Mouse (Mus musculus) forebrain, embryonic 16.5 days (tissue): ENCODE measurements at regions not wholly inside any gene's neighbourhood (a gene's known extent, or its start where the extent isn't known, plus 50 kb on each side); places are given as distances from the start of the nearest gene placed in this dataset.

Experiments
- ATAC-seq: fragments of 200-750 bp; cut with Nextera tagmentation; 2 replicates; pipeline ENCODE4 v1.8.0; 2017; ENCODE audit warnings: mild to moderate bottlenecking, moderate library complexity
- H3K27ac ChIP-seq: fragments of 300-500 bp; sonication (generic); 2 replicates; pipeline ENCODE4 v1.5.1; 2014; ENCODE audit warnings: low read length, control low read depth
- H3K27me3 ChIP-seq: fragments of 300-500 bp; sonication (generic); replicated peaks from 2 replicates; pipeline ENCODE4 v1.6.1; 2014; ENCODE audit warnings: low read length; ENCODE audit not compliant: control insufficient read depth, insufficient read depth
- H3K36me3 ChIP-seq: fragments of 300-500 bp; sonication (generic); 2 replicates; pipeline ENCODE4 v1.6.1; 2014; ENCODE audit not compliant: control insufficient read depth, insufficient read depth
- H3K4me1 ChIP-seq: fragments of 300-500 bp; sonication (generic); replicated peaks from 2 replicates; pipeline ENCODE4 v1.6.1; 2014; ENCODE audit warnings: low read length; ENCODE audit not compliant: control insufficient read depth, insufficient read depth
- H3K4me2 ChIP-seq: fragments of 300-500 bp; sonication (generic); 2 replicates; pipeline ENCODE4 v1.6.1; 2014; ENCODE audit warnings: mild to moderate bottlenecking, low read length, control low read depth
- H3K4me3 ChIP-seq: fragments of 300-500 bp; sonication (generic); replicated peaks from 2 replicates; pipeline ENCODE4 v1.5.1; 2014; ENCODE audit warnings: mild to moderate bottlenecking, low read length, control low read depth
- H3K9ac ChIP-seq: fragments of 300-500 bp; sonication (generic); replicated peaks from 2 replicates; pipeline ENCODE4 v1.6.1; 2014; ENCODE audit warnings: low read depth, low read length, control low read depth
- H3K9me3 ChIP-seq: fragments of 300-500 bp; sonication (generic); 2 replicates; pipeline ENCODE4 v1.6.1; 2016; ENCODE audit warnings: low read length; ENCODE audit not compliant: control insufficient read depth
- WGBS: fragments of 180-500 bp; shearing (Covaris S2); extraction: QIAGEN DNeasy Blood & Tissue Kit; methylation state at CpG from one replicate; pipeline ENCODE4 v1.1.7; 2014; 5-methylcytosine and 5-hydroxymethylcytosine counted together

DNA sequence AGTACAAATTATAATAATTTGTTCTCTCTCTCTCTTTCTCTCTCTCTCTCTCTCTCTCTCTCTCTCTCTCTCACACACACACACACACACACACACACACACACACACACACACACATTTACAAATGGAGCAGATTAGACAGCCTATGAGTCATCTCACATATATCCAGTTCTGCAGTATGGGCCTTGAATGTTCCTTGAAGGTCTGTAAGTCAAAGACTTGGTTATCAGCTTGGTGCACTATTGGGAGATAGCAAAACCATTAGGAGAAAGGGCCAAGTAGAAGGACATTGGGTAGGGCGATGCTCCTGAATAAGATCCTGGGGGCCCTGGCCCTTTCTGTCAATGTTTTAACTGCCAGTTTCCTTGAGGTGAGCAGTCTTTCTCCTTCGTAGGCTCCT is 145.1 kb upstream of the Trib2 start:
- Histone ChIP-seq H3K27me3 (no peaks in the 10 kb centered on the region), H3K36me3 (no peaks in the 10 kb centered on the region), H3K4me1 (no peaks in the 10 kb centered on the region), H3K4me3 (no peak overlapping the region), H3K27ac (no peak overlapping the region), H3K4me2 (no peak overlapping the region), H3K9ac (no peak overlapping the region), H3K9me3 (no peaks in the 10 kb centered on the region)
- 82% methylated on average over 2 of the region's 2 CpGs for WGBS
- ATAC-seq, result no peak

DNA sequence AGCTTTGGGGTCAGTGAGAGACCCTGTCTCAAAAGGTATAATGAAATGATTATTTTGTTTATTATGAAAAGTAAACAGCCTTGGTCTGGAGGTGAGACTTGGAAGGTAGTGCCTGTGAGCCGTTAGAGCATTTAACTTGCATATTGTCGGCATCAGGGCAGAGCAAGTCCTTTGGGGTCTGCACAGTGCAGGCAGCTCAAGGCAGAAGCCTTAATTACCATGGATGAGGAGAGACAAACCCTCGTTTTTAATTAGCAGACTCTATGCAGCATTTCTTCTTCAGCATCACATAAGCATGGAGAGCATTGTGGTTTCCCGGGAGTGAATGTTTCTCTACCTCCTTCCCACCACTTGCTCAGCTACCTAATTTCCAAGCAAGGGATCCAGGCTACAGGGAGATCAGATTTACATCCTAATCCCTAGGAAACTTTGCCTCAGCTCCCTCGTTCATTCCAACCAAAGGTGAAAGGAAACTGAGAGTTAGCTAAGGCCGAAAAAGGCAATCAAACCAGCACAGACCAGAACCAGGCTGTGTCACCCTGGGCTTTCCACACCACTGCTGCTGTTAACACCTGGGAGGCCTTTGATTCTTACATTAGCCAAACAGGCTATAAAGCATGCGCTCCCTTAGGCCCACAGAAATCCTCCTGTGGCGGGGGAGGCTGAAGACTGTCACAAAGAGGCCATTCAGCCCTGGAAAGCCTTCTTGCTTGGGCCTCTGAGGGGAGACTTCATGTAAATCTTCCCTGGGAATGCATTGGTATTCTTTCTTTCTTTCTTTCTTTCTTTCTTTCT is 120.9 kb upstream of the Trib2 start:
- WGBS, result 20% methylated on average over 8 of the region's 8 CpGs
- Histone ChIP-seq H3K27me3 (no peaks in the 10 kb centered on the region), H3K4me2 (no peak overlapping the region), H3K27ac (no peak overlapping the region), H3K4me3 (no peak overlapping the region), H3K4me1 (no peaks in the 10 kb centered on the region; the same call in 1 of the 2 replicates), H3K9ac (no peak overlapping the region), H3K36me3 (no peaks in the 10 kb centered on the region), H3K9me3 (no peaks in the 10 kb centered on the region)
- ATAC-seq, result no peak

DNA sequence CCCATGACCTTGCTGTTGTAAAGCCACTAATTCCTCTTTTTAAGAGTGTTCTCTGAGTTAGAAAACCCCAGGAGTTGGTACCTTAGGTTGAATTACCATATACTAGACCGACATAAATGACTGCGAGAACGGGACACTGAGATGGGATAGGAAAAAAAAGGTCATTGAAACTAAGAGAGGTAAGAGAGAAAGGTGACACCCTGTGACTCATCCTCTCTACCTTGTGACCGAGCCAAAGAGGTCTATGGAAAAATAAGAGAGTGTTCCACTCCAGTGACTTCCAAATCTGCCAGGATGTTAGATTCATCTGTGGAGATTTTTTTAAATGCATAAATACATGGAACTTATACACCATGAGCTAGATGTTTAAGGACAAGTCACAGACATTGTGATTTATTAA is 115.3 kb upstream of the Trib2 start:
- Histone ChIP-seq H3K36me3 (no peaks in the 10 kb centered on the region), H3K4me1 (no peaks in the 10 kb centered on the region)

DNA sequence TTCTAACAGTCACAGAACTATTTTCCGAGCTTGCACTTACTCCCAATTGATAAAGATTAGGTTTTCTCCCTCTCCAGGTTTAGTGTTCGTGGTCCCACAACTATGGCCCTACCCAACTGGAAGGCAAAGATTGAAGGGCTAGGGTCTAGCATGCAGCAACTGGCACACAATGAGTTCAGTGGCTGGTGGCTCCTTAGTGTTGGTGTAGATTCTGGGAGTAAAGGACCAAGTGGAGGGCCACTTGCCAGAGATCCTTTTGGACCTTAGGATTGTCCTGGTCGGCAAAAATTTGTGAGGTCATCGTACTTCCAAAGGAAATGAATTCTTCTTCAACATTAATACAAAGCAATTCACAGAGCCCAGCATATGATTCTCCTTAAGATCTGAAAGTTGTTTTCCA is 114.8 kb upstream of the Trib2 start:
- H3K9me3 ChIP-seq, result no peaks in the 10 kb centered on the region
- no peak overlapping the region for H3K27ac ChIP-seq
- H3K9ac ChIP-seq, result no peak overlapping the region
- no peaks in the 10 kb centered on the region for H3K27me3 ChIP-seq
- ATAC-seq, result no peak
- 95% methylated on average over 4 of the region's 4 CpGs for WGBS
- H3K4me1 ChIP-seq, result no peaks in the 10 kb centered on the region
- H3K4me3 ChIP-seq, result no peak overlapping the region
- no peak overlapping the region for H3K4me2 ChIP-seq
- no peaks in the 10 kb centered on the region for H3K36me3 ChIP-seq

More for the DNA sequence above, 115.3 kb upstream of the Trib2 start:
- 94% methylated on average over 4 of the region's 4 CpGs for whole genome bisulfite sequencing
- Histone ChIP-seq H3K27me3 (no peaks in the 10 kb centered on the region), H3K27ac (no peak overlapping the region), H3K9ac (no peak overlapping the region), H3K4me2 (no peak overlapping the region), H3K4me3 (no peak overlapping the region), H3K9me3 (no peaks in the 10 kb centered on the region)
- no peak for ATAC-seq

DNA sequence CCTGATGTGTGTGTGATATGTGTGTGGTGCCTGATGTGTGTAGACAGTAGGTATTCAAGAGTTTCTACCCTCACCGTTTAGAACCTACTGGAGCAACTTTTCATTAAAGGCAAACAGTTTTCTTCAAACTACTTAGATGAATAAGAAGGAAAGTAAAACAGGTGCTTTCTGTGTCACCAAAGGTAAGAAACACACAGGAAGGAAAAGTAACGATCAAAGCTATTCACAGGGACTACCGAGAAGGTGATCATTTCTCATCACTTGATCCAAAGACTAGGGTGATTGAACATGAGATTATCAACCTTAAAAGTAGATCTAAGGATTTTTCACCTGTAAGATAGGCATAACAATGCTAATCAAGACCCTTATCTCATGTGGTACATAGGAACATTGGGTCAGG is 113.4 kb upstream of the Trib2 start:
- Histone ChIP-seq H3K4me3 (no peak overlapping the region), H3K9ac (no peak overlapping the region), H3K4me1 (no peaks in the 10 kb centered on the region), H3K27ac (no peak overlapping the region), H3K9me3 (no peaks in the 10 kb centered on the region), H3K36me3 (no peaks in the 10 kb centered on the region), H3K27me3 (no peaks in the 10 kb centered on the region), H3K4me2 (no peak overlapping the region)
- WGBS, result 96% methylated on average over 3 of the region's 3 CpGs
- ATAC-seq, result no peak

DNA sequence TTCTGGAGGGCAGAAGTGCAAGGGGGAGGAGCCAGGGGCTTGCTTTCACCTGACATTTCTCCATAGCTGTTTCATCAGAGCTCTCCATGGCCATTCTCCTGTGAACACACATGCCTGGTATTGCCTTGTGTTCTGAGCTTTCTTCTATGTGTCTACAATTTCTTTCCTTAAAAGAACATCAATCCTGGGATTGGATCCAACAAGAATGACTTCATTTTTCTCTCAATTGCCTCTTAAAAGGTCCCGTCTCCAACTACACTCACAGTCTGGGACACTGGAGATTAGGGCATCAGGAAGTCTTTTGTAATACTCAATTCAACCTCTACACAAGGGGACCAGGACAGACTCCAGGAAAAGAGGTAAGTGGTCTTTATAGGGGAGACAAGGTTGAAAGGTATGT is 112.8 kb upstream of the Trib2 start:
- Histone ChIP-seq H3K9me3 (no peaks in the 10 kb centered on the region), H3K27me3 (no peaks in the 10 kb centered on the region), H3K4me3 (no peak overlapping the region), H3K27ac (no peak overlapping the region), H3K9ac (no peak overlapping the region), H3K4me2 (no peak overlapping the region), H3K4me1 (no peaks in the 10 kb centered on the region), H3K36me3 (no peaks in the 10 kb centered on the region)
- WGBS, result 72% methylated on average over 1 of the region's 1 CpGs
- no peak for ATAC-seq

DNA sequence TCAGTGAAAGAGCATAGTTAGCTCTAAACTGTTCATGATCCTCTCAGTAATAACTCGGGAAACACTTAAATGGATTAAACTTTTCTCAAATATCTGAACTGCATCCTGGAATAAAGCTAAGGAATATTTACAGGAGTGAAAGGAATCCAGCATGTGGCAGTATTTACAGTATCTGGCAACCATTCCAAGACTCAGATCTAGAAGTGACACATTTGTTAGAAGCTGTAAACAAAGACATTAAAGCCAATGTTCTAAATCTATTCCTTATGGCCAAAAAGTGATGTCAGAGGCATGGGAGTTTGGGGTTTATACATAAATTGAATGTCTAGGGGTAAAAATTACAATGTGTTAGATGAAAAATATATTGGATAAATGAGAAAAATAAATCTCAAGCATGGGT is 101.6 kb upstream of the Trib2 start:
- WGBS, result 70% methylated on average over 1 of the region's 1 CpGs
- ATAC-seq, result no peak

DNA sequence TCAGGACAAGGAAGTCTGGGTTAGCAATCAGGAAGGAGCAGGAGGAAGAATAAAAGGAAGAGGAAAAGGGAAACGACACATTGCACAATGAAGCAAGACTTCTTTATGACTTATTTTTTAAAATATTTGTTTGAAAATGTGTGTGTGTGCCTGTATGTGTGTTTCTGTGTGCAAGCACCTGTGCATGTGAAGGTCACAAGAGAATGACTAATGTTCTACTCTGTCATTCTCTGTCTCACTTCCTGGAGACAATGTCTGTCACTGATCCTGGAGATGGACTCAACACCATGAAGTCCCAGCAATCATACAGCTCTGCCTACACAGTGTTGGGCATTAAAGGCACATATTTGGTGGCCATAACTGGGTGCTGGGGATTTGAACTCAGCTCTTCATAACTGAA is 96.2 kb upstream of the Trib2 start:
- Histone ChIP-seq H3K27ac (no peak overlapping the region), H3K4me2 (no peak overlapping the region), H3K9ac (no peak overlapping the region), H3K36me3 (no peaks in the 10 kb centered on the region), H3K27me3 (no peaks in the 10 kb centered on the region), H3K4me1 (no peaks in the 10 kb centered on the region), H3K4me3 (no peak overlapping the region), H3K9me3 (no peaks in the 10 kb centered on the region)
- ATAC-seq, result no peak
- 100% methylated on average over 1 of the region's 1 CpGs for WGBS

More for the DNA sequence above, 101.6 kb upstream of the Trib2 start:
- Histone ChIP-seq H3K4me3 (no peak overlapping the region), H3K27me3 (no peaks in the 10 kb centered on the region), H3K4me2 (no peak overlapping the region), H3K9me3 (no peaks in the 10 kb centered on the region), H3K9ac (no peak overlapping the region), H3K27ac (no peak overlapping the region), H3K36me3 (no peaks in the 10 kb centered on the region), H3K4me1 (no peaks in the 10 kb centered on the region)

DNA sequence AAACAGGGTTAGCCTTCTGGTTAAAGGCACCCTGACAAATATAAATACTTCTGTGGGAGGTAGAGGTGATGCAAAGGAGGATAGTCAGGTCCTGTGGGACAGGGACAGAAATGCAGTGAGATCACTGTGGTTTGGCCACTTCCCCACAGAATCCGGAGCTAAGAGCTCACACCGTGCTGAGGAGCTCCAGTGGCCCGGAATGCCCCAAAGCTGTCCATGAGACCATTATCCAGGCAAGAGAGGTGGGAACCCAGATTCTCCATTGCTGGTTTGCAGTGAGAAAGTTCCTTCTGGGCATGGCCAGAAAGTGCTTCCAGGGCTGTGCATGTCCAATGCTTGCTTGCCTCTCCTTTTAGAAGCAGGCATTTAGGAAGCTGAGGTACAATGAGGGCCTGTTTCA is 95.8 kb upstream of the Trib2 start:
- no peak for ATAC-seq
- no peaks in the 10 kb centered on the region for H3K27me3 ChIP-seq
- H3K27ac ChIP-seq, result no peak overlapping the region
- H3K4me1 ChIP-seq, result no peaks in the 10 kb centered on the region
- 89% methylated on average over 3 of the region's 3 CpGs for WGBS
- no peak overlapping the region for H3K4me3 ChIP-seq
- no peaks in the 10 kb centered on the region for H3K9me3 ChIP-seq
- no peak overlapping the region for H3K9ac ChIP-seq
- H3K4me2 ChIP-seq, result no peak overlapping the region
- H3K36me3 ChIP-seq, result no peaks in the 10 kb centered on the region
